Mouse (Mus musculus) left cerebral cortex, adult 2 months (tissue): Measurements from ENCODE around the gene Rarres1. TPM values are rescaled to one million over a fixed set of nuclear protein-coding genes. Genes with fewer than 3 reads are reported as not detected.
A peak's percentile ranks its signal among the peaks of the same experiment; 100 is the strongest.

Source experiments
- DNase-seq, 2 experiments: peaks; one replicate each; pipeline ENCODE4 v3.0.0; 2021 to 2022; ENCODE audit warnings: low spot score in 2 of 2, mixed read lengths in 1 of 2; ENCODE audit errors: extremely low spot score in 1 of 2
- H3K27ac ChIP-seq: fragments of 200-600 bp; 2 replicates; pipeline ENCODE4 v1.8.1; 2022
- H3K4me3 ChIP-seq: fragments of 200-600 bp; 2 replicates; pipeline ENCODE4 v1.8.1; 2022
- CTCF ChIP-seq: fragments of 200-600 bp; IDR thresholded peaks from 2 replicates; pipeline ENCODE4 v1.8.1; 2022; ENCODE audit warnings: antibody characterized with exemption, mild to moderate bottlenecking, moderate library complexity
- intact Hi-C: fragments of 180-260 bp; cut with DNase I; formaldehyde crosslinking; loops from one replicate; pipeline ENCODE4 v1.15.1; 2025
- total RNA-seq, 2 experiments: library from RNA; stranded (reverse); gene quantifications; 2 replicates each; pipeline ENCODE4 v1.2.3; 2021

Gene Rarres1
- total RNA-seq, 2 experiments from 2014 or later, result 1.5 to 1.7 TPM

GRCm38 (mm10) chr3:67485233-67485632 is 30.1 kb downstream of the Rarres1 start:
- intact Hi-C loops, result no loop called here
- Histone ChIP-seq H3K27ac (no peak overlapping the region), H3K4me3 (no peak overlapping the region)
- no peak for DNase-seq
- TF ChIP-seq CTCF, result no peak

- no peak for TF ChIP-seq CTCF
- intact Hi-C loops, result no loop called here
- H3K27ac ChIP-seq, result no peak overlapping the region
- DNase-seq, result no peak
- no peak overlapping the region for H3K4me3 ChIP-seq
These were observed 32.9 kb downstream of the Rarres1 start for GRCm38 (mm10) chr3:67482400-67482799.

- no peak for TF ChIP-seq CTCF
These were observed 35.5 kb downstream of the Rarres1 start for GRCm38 (mm10) chr3:67479806-67480205.

GRCm38 (mm10) chr3:67473438-67473837 is 41.9 kb downstream of the Rarres1 start:
- TF ChIP-seq CTCF, result no peak
- intact Hi-C loops, result no loop called here
- Histone ChIP-seq H3K27ac (no peak overlapping the region), H3K4me3 (no peak overlapping the region)
- no peak for DNase-seq

More at GRCm38 (mm10) chr3:67479806-67480205, 35.5 kb downstream of the Rarres1 start:
- intact Hi-C loops, result no loop called here
- DNase-seq, result no peak
- H3K27ac ChIP-seq, result no peak overlapping the region
- H3K4me3 ChIP-seq, result no peak overlapping the region

- intact Hi-C loops, result no loop called here
- no peak for TF ChIP-seq CTCF
- no peak overlapping the region for H3K4me3 ChIP-seq
- H3K27ac ChIP-seq, result no peak overlapping the region
- DNase-seq, result no peak
These were observed 43.8 kb downstream of the Rarres1 start for GRCm38 (mm10) chr3:67471408-67472127.

GRCm38 (mm10) chr3:67467281-67467680 is 48.0 kb downstream of the Rarres1 start:
- Histone ChIP-seq H3K27ac (no peak overlapping the region), H3K4me3 (no peak overlapping the region)
- no peak for TF ChIP-seq CTCF
- intact Hi-C loops, result no loop called here
- DNase-seq, result no peak

GRCm38 (mm10) chr3:67466576-67466975 is 48.7 kb downstream of the Rarres1 start:
- Histone ChIP-seq H3K4me3 (no peak overlapping the region), H3K27ac (no peak overlapping the region)
- no peak for DNase-seq
- no peak for TF ChIP-seq CTCF
- intact Hi-C loops, result no loop called here

- intact Hi-C loops, result no loop called here
- DNase-seq, result peak; percentile 68 to 74
- TF ChIP-seq CTCF, result peak; percentile 20
- Histone ChIP-seq H3K27ac (peak within 1 kb of the TSS; percentile 65), H3K4me3 (peak within 1 kb of the TSS; percentile 67)
These were observed 51.6 kb downstream of the Rarres1 start, which contains the start of gene Lxn for GRCm38 (mm10) chr3:67463450-67464372. TSS of gene Lxn (minus strand) at chr3:67463926.

- DNase-seq, result no peak
- TF ChIP-seq CTCF, result no peak
- intact Hi-C loops, result no loop called here
- H3K27ac ChIP-seq, result no peak overlapping the region; the same call in 1 of the 2 replicates
- H3K4me3 ChIP-seq, result peak overlapping the region; percentile 67
These were observed 52.3 kb downstream of the Rarres1 start for GRCm38 (mm10) chr3:67463001-67463400.

- no peak for TF ChIP-seq CTCF
- H3K27ac ChIP-seq, result no peak overlapping the region
These were observed 52.7 kb downstream of the Rarres1 start for GRCm38 (mm10) chr3:67462578-67462977.

GRCm38 (mm10) chr3:67462015-67462414 is 53.3 kb downstream of the Rarres1 start:
- TF ChIP-seq CTCF, result no peak
- Histone ChIP-seq H3K4me3 (peak overlapping the region; percentile 67; the same call in 1 of the 2 replicates), H3K27ac (no peak overlapping the region)
- no peak for DNase-seq
- intact Hi-C loops, result no loop called here

More at GRCm38 (mm10) chr3:67462578-67462977, 52.7 kb downstream of the Rarres1 start:
- intact Hi-C loops, result no loop called here
- H3K4me3 ChIP-seq, result peak overlapping the region; percentile 67
- DNase-seq, result no peak

GRCm38 (mm10) chr3:67459881-67460280 is 55.4 kb downstream of the Rarres1 start:
- TF ChIP-seq CTCF, result no peak
- Histone ChIP-seq H3K4me3 (no peak overlapping the region), H3K27ac (no peak overlapping the region)
- intact Hi-C loops, result no loop called here
- no peak for DNase-seq
